Mouse (Mus musculus): ENCODE measurements at regions not wholly inside any gene's neighbourhood (a gene's known extent, or its start where the extent isn't known, plus 50 kb on each side); places are given as distances from the start of the nearest gene placed in this dataset.

DNA sequence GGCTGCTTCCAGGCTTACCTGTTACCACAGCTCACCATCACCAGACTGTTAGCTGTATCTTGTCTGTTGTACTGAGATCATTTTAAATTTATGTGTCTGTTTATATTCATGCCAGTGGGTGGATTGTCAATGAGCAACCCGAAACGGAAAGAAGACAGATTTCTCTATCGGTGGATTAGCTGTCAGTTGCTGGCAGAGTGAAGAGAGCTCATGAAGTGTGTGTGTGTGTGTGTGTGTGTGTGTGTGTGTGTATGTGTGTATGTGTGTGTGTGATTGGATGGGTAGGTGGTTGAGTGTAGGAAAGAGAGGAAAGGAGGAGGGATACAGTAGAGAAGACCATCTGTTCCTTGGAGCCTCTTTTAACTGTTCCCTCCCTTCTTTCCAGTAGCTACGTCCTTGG is 223.3 kb upstream of the Gm10131 start:
- H3K4me3 ChIP-seq (replicated peaks) = no peak overlapping the region
- 87% methylated on average over 4 of the region's 4 CpGs for WGBS
- no peaks in the 10 kb centered on the region for H3K9me3 ChIP-seq (replicated peaks)
- H3K4me1 ChIP-seq = no peaks in the 10 kb centered on the region
- H3K36me3 ChIP-seq = no peaks in the 10 kb centered on the region
- no peak overlapping the region for H3K4me2 ChIP-seq
- ATAC-seq (replicated peaks; ENCODE audit: low FRiP score) = no peak
- no peak overlapping the region for H3K27ac ChIP-seq
- H3K9ac ChIP-seq = no peak overlapping the region
- no peaks in the 10 kb centered on the region for H3K27me3 ChIP-seq

DNA sequence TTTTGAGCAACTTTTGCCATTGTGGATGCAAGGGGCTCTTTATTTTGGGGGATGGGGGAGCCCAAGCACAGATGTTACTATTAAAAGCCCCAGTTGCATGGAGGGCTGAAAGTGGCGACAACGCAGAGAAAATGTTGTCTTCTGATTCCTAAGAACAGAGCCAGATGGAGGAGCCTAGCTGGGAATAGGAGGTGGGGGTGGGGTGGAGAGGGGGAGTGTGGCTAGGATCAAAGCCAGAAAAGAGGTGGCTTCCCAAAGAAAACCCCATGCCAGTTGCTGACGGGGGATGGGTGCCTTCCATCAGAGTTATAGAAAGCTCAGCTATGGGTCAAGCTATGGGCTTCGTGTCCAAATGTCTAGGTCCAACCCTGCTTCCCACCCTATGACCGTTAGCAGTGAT is 220.1 kb upstream of the Gm10131 start:
- H3K9ac ChIP-seq = no peak overlapping the region
- H3K4me3 ChIP-seq (replicated peaks) = no peak overlapping the region
- H3K4me2 ChIP-seq = no peak overlapping the region
- no peak for ATAC-seq (replicated peaks; ENCODE audit: low FRiP score)
- no peaks in the 10 kb centered on the region for H3K9me3 ChIP-seq (replicated peaks)
- 60% methylated on average over 5 of the region's 5 CpGs for WGBS
- H3K27me3 ChIP-seq = no peaks in the 10 kb centered on the region
- H3K36me3 ChIP-seq = no peaks in the 10 kb centered on the region
- no peak overlapping the region for H3K27ac ChIP-seq
- H3K4me1 ChIP-seq = peaks cover 4% of the 10 kb centered on the region

DNA sequence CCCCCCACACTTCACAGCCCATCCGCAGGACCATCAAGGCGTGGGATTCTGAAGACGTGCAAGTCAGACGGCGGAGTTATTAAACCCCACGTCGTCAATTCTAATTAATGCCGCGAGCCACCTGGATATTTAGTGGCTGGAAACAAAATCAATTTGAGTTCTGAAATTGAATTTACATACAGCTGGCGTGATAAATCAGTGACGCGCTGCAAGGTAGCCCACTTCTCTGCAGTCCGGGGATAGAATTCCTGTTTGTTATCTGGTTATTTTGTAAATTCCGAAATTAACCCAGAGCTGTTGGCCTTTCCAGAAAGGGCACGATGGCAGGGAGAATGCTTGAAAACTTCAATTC is 215.1 kb upstream of the Gm10131 start:
- WGBS = 9% methylated on average over 15 of the region's 15 CpGs
- peaks cover 14% of the 10 kb centered on the region for H3K4me1 ChIP-seq
- H3K36me3 ChIP-seq = no peaks in the 10 kb centered on the region
- H3K4me2 ChIP-seq = peak overlapping the region; percentile 64
- no peak overlapping the region for H3K27ac ChIP-seq
- H3K4me3 ChIP-seq (replicated peaks) = peak overlapping the region; percentile 32
- peaks cover 12% of the 10 kb centered on the region; the same call in 1 of the 2 replicates for H3K27me3 ChIP-seq
- no peaks in the 10 kb centered on the region for H3K9me3 ChIP-seq (replicated peaks)
- ATAC-seq (replicated peaks; ENCODE audit: low FRiP score) = no peak
- H3K9ac ChIP-seq = 0 out of 2 replicates have a peak overlapping the region, but pooled peaks have one; percentile 10

DNA sequence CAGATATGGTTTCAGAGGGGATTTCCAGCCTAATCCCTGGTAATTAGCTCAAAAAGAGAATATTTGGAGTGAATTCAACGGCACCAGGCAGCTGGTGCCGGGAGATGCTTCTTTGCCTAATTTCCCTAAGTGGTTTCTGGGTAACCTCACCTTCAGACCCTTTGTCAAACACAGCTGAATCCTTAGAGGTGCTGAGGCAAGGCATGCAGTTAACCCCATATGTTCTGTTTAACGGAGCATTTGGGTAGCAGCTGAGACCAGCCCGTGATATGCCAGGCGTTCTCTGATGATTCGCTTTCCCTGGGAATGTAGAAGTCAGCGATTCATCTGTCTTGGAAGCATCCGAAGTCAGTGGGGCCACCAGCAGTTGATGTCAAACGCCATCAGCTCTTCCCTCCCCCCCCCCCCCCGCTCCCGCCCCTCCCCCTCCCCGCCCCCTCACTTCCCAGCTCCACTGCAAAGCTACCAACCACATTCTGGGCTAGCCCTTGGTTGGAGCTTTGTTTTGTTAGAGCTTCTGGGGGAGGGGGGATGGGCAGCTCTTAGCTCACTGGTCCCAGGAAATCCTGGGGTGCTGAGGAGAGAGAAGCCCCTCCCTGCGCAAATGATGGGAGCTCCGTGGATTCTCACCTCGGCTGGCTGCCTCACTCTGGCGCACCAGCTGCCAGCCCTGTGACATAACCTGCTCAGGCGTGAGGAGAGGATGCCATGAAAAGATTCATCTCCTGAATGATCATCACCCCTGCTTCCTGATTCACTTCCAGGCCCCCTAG is 214.5 kb upstream of the Gm10131 start:
- ATAC-seq (replicated peaks; ENCODE audit: low FRiP score) = peak; percentile 43
- 4% methylated on average over 14 of the region's 17 CpGs for WGBS
- H3K4me2 ChIP-seq = peak overlapping the region; percentile 64
- peaks cover 14% of the 10 kb centered on the region for H3K4me1 ChIP-seq
- H3K9ac ChIP-seq = 0 out of 2 replicates have a peak overlapping the region, but pooled peaks have one; percentile 10
- no peaks in the 10 kb centered on the region for H3K9me3 ChIP-seq (replicated peaks)
- H3K27me3 ChIP-seq = peaks cover 12% of the 10 kb centered on the region; the same call in 1 of the 2 replicates
- no peaks in the 10 kb centered on the region for H3K36me3 ChIP-seq
- no peak overlapping the region for H3K27ac ChIP-seq
- peak overlapping the region; percentile 32 for H3K4me3 ChIP-seq (replicated peaks)

DNA sequence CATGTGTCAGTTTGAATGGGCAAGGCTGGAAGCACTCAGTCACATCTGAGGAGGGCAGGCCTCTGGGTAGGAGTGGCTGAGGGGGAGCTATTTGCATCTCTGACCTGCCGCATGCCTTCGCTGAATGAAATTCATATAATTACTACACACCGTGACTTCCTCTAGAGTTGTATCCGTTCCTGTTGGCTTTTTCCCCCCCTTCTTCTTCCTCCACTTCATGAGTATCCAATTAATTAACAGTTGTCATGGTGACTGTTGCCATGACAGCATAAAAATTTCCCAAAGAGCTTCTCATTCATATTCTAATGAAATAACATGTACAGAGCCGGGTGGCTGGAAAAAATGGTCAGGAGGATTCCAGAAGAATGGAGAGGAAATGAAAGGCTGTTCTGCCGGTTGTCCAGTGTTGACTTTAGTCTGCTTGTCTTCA is 208.6 kb upstream of the Gm10131 start:
- Histone ChIP-seq H3K4me1 (no peaks in the 10 kb centered on the region), H3K4me2 (no peak overlapping the region), H3K9ac (no peak overlapping the region), H3K27me3 (no peaks in the 10 kb centered on the region), H3K4me3 (replicated peaks) (no peak overlapping the region), H3K9me3 (replicated peaks) (no peaks in the 10 kb centered on the region), H3K27ac (no peak overlapping the region), H3K36me3 (no peaks in the 10 kb centered on the region)
- WGBS = 53% methylated on average over 6 of the region's 6 CpGs
- ATAC-seq (replicated peaks; ENCODE audit: low FRiP score) = peak; percentile 60; the same call in 1 of the 2 replicates

DNA sequence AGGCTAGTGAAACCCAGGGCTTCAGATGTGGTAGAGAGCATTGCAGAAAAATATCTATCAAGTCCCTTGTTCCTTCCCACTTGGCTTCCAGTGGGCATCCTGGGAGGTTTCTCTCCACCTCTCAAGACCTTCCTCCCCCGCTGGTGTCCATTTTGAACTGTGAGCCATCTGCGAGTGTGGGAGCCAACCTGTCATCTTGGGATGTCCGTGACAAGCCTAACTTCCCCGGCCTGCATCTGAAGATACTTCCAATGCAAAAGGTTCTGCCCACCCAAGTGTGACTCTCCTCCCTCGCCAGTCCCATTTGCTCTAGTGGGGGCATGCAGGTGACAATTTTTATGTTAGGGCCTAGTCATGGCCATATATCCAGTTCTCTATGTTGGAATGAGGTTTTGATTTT is 208.2 kb upstream of the Gm10131 start:
- H3K9me3 ChIP-seq (replicated peaks) = no peaks in the 10 kb centered on the region
- ATAC-seq (replicated peaks; ENCODE audit: low FRiP score) = no peak
- no peaks in the 10 kb centered on the region for H3K36me3 ChIP-seq
- no peak overlapping the region for H3K9ac ChIP-seq
- no peak overlapping the region for H3K4me2 ChIP-seq
- WGBS = 66% methylated on average over 5 of the region's 5 CpGs
- H3K4me1 ChIP-seq = no peaks in the 10 kb centered on the region
- no peak overlapping the region for H3K27ac ChIP-seq
- H3K27me3 ChIP-seq = no peaks in the 10 kb centered on the region
- H3K4me3 ChIP-seq (replicated peaks) = no peak overlapping the region

DNA sequence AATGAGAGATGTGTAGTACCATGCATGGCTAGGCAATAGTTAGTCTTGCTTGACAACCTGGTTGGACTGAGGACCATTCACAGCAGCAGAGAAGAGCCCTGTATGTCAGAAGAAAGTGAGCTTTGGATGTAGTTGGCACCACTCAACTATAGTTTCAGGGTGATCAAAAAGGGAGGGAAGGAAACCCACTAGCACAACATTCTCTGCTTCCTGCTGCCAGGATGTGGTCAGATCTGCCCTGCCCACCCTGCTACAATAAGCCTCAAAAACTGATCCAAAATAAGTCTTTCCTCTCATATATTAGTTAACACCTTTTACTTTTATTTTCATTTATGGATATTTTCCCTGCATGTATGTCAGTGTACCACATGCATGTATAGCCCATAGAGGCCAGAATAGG is 203.7 kb upstream of the Gm10131 start:
- no peak overlapping the region for H3K4me2 ChIP-seq
- H3K4me3 ChIP-seq (replicated peaks) = no peak overlapping the region
- no peak for ATAC-seq (replicated peaks; ENCODE audit: low FRiP score)
- no peaks in the 10 kb centered on the region for H3K4me1 ChIP-seq
- no peaks in the 10 kb centered on the region for H3K36me3 ChIP-seq
- no peaks in the 10 kb centered on the region for H3K27me3 ChIP-seq
- no peaks in the 10 kb centered on the region for H3K9me3 ChIP-seq (replicated peaks)
- no peak overlapping the region for H3K9ac ChIP-seq
- H3K27ac ChIP-seq = no peak overlapping the region

DNA sequence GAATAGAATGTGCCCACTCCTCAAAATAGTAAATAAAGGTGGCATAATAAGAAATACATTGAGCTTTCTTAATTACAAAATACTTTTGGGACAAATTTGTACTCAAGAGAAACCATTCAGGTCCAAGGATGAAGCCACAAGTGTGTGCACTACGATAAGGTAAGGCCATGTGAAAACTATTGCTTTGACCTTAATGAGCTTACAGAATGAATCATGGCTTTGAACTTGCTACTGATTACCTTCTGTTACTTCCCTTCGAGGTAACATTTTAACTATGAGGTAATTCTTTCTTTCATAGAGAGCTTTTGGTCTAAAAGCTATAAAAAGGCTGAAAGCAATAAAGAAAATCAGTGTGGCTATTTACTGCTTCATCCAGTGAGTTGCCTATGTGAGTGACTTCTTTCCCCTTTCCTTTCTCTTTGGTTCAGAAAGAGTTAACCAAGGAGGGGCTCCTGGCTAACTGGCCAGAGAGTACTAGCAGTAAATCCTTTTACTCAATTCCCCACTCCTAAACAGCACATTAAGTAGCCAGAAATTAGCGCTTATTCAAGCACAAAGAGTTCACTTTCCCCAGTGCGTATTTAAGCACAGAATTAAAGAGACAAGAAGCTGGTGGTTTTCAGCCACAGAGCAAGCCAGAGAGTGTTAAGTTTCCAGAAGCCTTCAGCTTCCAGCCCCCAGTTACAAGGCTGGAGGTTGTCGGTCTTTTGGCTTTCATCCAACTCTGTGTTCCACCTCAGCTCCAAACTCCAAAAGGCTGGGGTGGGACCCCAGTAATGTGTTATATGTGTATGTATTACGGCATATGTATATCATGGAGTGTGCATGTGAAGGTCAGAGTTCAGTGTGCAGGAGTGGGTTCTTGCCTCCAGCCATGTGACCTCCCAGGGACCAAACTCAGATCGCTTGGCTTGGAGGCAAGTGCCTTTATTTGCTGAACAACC is 194.3 kb upstream of the Gm10131 start:
- Histone ChIP-seq H3K27ac (peak overlapping the region; percentile 28), H3K9me3 (replicated peaks) (no peaks in the 10 kb centered on the region), H3K9ac (no peak overlapping the region), H3K36me3 (no peaks in the 10 kb centered on the region), H3K27me3 (no peaks in the 10 kb centered on the region), H3K4me3 (replicated peaks) (no peak overlapping the region), H3K4me1 (peaks cover 8% of the 10 kb centered on the region), H3K4me2 (peak overlapping the region; percentile 6; the same call in 1 of the 2 replicates)
- ATAC-seq (replicated peaks; ENCODE audit: low FRiP score) = peak; percentile 67
- 18% methylated on average over 7 of the region's 7 CpGs for WGBS

DNA sequence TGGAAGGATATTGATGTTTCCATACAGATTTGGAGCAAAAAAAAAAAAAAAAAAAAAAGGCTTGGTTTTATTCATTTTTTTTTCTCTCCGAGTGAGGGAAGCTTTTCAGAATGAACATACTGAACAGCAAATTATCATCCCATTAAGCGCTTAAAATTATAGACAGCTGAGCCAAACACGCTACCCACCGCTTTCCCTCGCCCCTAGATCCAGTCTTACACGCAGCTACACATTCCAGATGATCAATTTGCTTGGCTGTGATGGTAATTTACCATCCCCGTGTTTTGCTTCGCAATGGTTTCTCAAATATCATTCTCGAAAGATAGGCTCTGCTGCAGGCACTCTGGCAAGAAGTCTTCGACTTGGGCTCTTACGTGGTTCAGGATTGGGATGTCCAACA is 192.3 kb upstream of the Gm10131 start:
- Histone ChIP-seq H3K4me1 (peaks cover 16% of the 10 kb centered on the region), H3K4me2 (no peak overlapping the region), H3K27ac (no peak overlapping the region), H3K9me3 (replicated peaks) (no peaks in the 10 kb centered on the region), H3K27me3 (no peaks in the 10 kb centered on the region), H3K36me3 (no peaks in the 10 kb centered on the region), H3K9ac (no peak overlapping the region), H3K4me3 (replicated peaks) (no peak overlapping the region)
- no peak for ATAC-seq (replicated peaks; ENCODE audit: low FRiP score)
- WGBS = 89% methylated on average over 11 of the region's 11 CpGs

DNA sequence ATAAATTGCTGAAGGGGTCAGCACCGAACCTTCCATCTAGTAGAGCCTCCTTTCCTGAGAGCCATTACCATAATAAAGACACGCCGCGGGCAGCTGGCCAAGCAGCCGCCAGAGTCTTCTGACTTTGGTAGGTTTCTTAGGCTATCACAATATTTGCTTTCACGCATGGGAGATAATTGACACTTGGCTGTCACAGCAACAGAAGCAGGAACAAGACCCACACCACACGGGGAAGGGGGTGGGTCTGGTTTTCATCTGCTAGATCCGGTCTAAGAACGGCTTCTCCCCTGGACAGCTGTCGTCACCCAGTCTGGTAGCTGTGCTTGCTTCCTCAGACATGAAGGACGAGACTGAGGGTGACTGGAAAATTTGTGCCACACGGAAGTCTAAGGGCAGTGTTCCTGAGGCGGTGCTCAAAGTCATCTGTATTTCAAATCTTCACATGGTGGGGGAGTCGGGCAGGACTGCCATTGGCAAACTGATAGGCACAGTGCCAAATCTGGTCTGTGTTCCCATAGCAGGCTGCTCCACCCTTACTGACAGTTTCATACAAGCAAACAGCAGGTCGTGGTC is 188.9 kb upstream of the Gm10131 start:
- Histone ChIP-seq H3K4me2 (peak overlapping the region; percentile 45), H3K27ac (no peak overlapping the region), H3K27me3 (no peaks in the 10 kb centered on the region), H3K36me3 (no peaks in the 10 kb centered on the region), H3K9ac (no peak overlapping the region), H3K4me1 (peaks cover 9% of the 10 kb centered on the region), H3K4me3 (replicated peaks) (no peak overlapping the region), H3K9me3 (replicated peaks) (no peaks in the 10 kb centered on the region)
- ATAC-seq (replicated peaks; ENCODE audit: low FRiP score) = peak; percentile 73
- 18% methylated on average over 15 of the region's 15 CpGs for WGBS

DNA sequence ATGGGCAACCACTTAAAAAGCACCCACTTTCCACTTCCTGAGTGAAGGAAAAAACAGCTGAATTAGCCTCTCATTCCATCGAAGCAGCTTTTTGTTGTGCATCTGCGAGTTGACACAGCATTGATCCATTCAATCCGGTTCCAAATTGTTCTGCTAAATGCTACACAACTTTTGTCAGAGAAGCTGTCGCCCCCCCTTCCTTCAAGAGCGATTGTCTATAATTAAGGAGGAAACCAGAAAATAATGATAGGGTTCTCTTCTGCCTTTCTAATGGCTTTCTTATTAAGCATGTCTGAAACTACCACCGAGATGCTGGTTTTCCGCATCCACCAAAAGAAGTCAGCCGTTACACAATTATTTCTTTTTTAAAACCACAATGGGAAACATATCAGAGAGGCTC is 183.2 kb upstream of the Gm10131 start:
- Histone ChIP-seq H3K9ac (no peak overlapping the region), H3K4me1 (no peaks in the 10 kb centered on the region), H3K4me2 (no peak overlapping the region), H3K4me3 (replicated peaks) (no peak overlapping the region), H3K27me3 (no peaks in the 10 kb centered on the region), H3K36me3 (no peaks in the 10 kb centered on the region), H3K27ac (no peak overlapping the region), H3K9me3 (replicated peaks) (no peaks in the 10 kb centered on the region; the same call in 1 of the 2 replicates)
- 96% methylated on average over 8 of the region's 8 CpGs for whole genome bisulfite sequencing
- no peak for ATAC-seq (replicated peaks; ENCODE audit: low FRiP score)

DNA sequence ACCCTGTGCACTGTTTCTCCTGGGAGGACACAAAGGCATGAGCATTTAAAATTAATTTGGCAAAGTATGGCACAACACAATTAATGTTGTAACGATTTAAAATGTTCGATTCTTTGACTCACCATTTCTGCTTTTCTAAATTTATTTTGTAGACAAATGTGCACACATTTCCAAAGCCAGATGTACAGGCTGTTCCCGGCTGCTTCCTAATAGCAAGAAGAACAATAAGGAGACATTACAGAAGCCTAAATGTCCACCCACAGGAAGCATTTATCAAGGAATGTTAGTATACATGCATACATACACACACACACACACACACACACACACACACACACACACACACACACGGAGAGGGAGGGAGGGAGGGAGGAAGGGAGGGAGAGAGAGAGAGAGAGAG is 179.1 kb upstream of the Gm10131 start:
- ATAC-seq (replicated peaks; ENCODE audit: low FRiP score) = no peak
- H3K36me3 ChIP-seq = no peaks in the 10 kb centered on the region
- no peaks in the 10 kb centered on the region for H3K27me3 ChIP-seq
- no peak overlapping the region for H3K27ac ChIP-seq
- no peaks in the 10 kb centered on the region for H3K4me1 ChIP-seq
- H3K4me2 ChIP-seq = no peak overlapping the region
- 71% methylated on average over 4 of the region's 4 CpGs for WGBS
- H3K9ac ChIP-seq = no peak overlapping the region
- no peaks in the 10 kb centered on the region; the same call in 1 of the 2 replicates for H3K9me3 ChIP-seq (replicated peaks)
- no peak overlapping the region for H3K4me3 ChIP-seq (replicated peaks)
